Mouse (Mus musculus): ENCODE data around the gene Kmt2d.

The Kmt2d gene

GRCm38 (mm10) chr15:98887526-98887925, 16.5 kb upstream of the Kmt2d start:
- CTCF ChIA-PET: no interaction called here

- CTCF ChIA-PET: no interaction called here
Measured at GRCm38 (mm10) chr15:98886667-98887387, 15.8 kb upstream of the Kmt2d start.

GRCm38 (mm10) chr15:98884106-98884505, 13.1 kb upstream of the Kmt2d start:
- CTCF ChIA-PET: no interaction called here

GRCm38 (mm10) chr15:98883661-98884060, 12.7 kb upstream of the Kmt2d start:
- CTCF ChIA-PET: no interaction called here

- CTCF ChIA-PET: interaction anchor here (0.8 kb wide), 1 partner anchor 506 kb away, joined by 4 read pairs; no protein-coding TSS in a partner anchor
Measured at GRCm38 (mm10) chr15:98881656-98882008, 10.6 kb upstream of the Kmt2d start.

GRCm38 (mm10) chr15:98880978-98881655, 10.1 kb upstream of the Kmt2d start:
- CTCF ChIA-PET: interaction anchor here (0.8 kb wide), 1 partner anchor 506 kb away, joined by 4 read pairs; no protein-coding TSS in a partner anchor

- CTCF ChIA-PET: interaction anchor here (0.7 kb wide), 1 partner anchor 119 kb away, joined by 5 read pairs; no protein-coding TSS in a partner anchor
Measured at GRCm38 (mm10) chr15:98877331-98877730, 6.3 kb upstream of the Kmt2d start.

- CTCF ChIA-PET: interaction anchor here (0.6 to 0.8 kb wide), 5 partner anchors 36 to 152 kb away, joined by 3 to 12 read pairs (median 5); partner anchors contain the start of gene Tuba1b
Measured at GRCm38 (mm10) chr15:98871916-98872888, 1.2 kb upstream of the Kmt2d start.

- CTCF ChIA-PET: interaction anchor here (0.6 kb wide), 2 partner anchors 81 to 925 kb away, joined by 4 to 9 read pairs; no protein-coding TSS in a partner anchor
Measured at GRCm38 (mm10) chr15:98870179-98871069, 580 bp downstream of the Kmt2d start.

- CTCF ChIA-PET: interaction anchor here (0.6 kb wide), 2 partner anchors 82 to 924 kb away, joined by 4 to 9 read pairs; no protein-coding TSS in a partner anchor
Measured at GRCm38 (mm10) chr15:98869342-98870178, 1.4 kb downstream of the Kmt2d start.

- CTCF ChIA-PET: interaction anchor here (0.6 kb wide), 1 partner anchor 19 kb away, joined by 3 read pairs; no protein-coding TSS in a partner anchor
Measured at GRCm38 (mm10) chr15:98868346-98869063, 2.5 kb downstream of the Kmt2d start.

GRCm38 (mm10) chr15:98867321-98867720, 3.7 kb downstream of the Kmt2d start:
- CTCF ChIA-PET: no interaction called here

- CTCF ChIA-PET: interaction anchor here (0.5 kb wide), 1 partner anchor 34 kb away, joined by 4 read pairs; no protein-coding TSS in a partner anchor
Measured at GRCm38 (mm10) chr15:98866501-98866900, 4.5 kb downstream of the Kmt2d start.

GRCm38 (mm10) chr15:98865771-98866170, 5.2 kb downstream of the Kmt2d start:
- CTCF ChIA-PET: no interaction called here

GRCm38 (mm10) chr15:98864951-98865350, 6.1 kb downstream of the Kmt2d start:
- CTCF ChIA-PET: no interaction called here

- CTCF ChIA-PET: no interaction called here
Measured at GRCm38 (mm10) chr15:98863451-98863958, 7.5 kb downstream of the Kmt2d start.

- CTCF ChIA-PET: no interaction called here
Measured at GRCm38 (mm10) chr15:98861701-98862410, 9.1 kb downstream of the Kmt2d start.

GRCm38 (mm10) chr15:98860921-98861320, 10.1 kb downstream of the Kmt2d start:
- CTCF ChIA-PET: no interaction called here
